ENCODE assay signal across 24 mouse cellular contexts in genomic region chr6:86335860-86336259, GRCm38 (mm10).
"Had no signal": no experiment of that assay in that cellular context is flagged by ENCODE, and none has a peak within 500 bp of the region (broad histone marks: within the 10 kb centered on the region; RNA-seq: fewer than 3 reads in every experiment).

No protein-coding gene starts in this region.

- DNase-seq: gastrocnemius, adult 2 months; gastrocnemius, postnatal 10 days; gastrocnemius, postnatal 25 days; heart, postnatal 10 days; heart, postnatal 4 days; kidney, adult 18-20 months; kidney, postnatal 10 days; liver; liver, embryonic 13.5 days; liver, postnatal 0 days had no signal

- ATAC-seq: hindbrain, embryonic 16.5 days; inflammation-experienced regulatory T-cells, adult 6 months; intestine, embryonic 15.5 days; intestine, postnatal 0 days; liver, postnatal 0 days had no signal

- H3K4me1 ChIP-seq: heart, embryonic 10.5 days; heart, embryonic 12.5 days; hindbrain, embryonic 10.5 days; hindbrain, embryonic 12.5 days; intestine, embryonic 15.5 days; limb, embryonic 13.5 days; liver, embryonic 13.5 days; liver, embryonic 15.5 days had no signal

- H3K36me3 ChIP-seq: heart, embryonic 10.5 days; heart, embryonic 12.5 days; hindbrain, embryonic 10.5 days; hindbrain, embryonic 12.5 days; intestine, embryonic 15.5 days; limb, embryonic 13.5 days; liver, embryonic 13.5 days; liver, embryonic 15.5 days had no signal

- H3K9ac ChIP-seq: heart, embryonic 12.5 days; hindbrain, embryonic 12.5 days; hindbrain, embryonic 14.5 days; intestine, embryonic 15.5 days; limb, embryonic 13.5 days; liver, embryonic 13.5 days; liver, embryonic 15.5 days; liver, postnatal 0 days had no signal

- H3K9me3 ChIP-seq: heart, embryonic 10.5 days; hindbrain, embryonic 12.5 days; intestine, embryonic 15.5 days; limb, embryonic 13.5 days; liver, embryonic 13.5 days; liver, embryonic 15.5 days had no signal

- H3K4me3 ChIP-seq: gastrocnemius, adult 2 months; heart, embryonic 10.5 days; heart, embryonic 12.5 days; hindbrain, embryonic 10.5 days; hindbrain, embryonic 12.5 days; intestine, embryonic 15.5 days; layer of hippocampus, adult 2 months; left cerebral cortex, adult 2 months; limb, embryonic 13.5 days; liver, embryonic 13.5 days; liver, embryonic 15.5 days had no signal

- H3K27ac ChIP-seq: gastrocnemius, adult 2 months; heart, embryonic 10.5 days; hindbrain, embryonic 10.5 days; hindbrain, embryonic 12.5 days; hindbrain, embryonic 14.5 days; intestine, embryonic 15.5 days; left cerebral cortex, adult 2 months; limb, embryonic 13.5 days; liver, embryonic 13.5 days; liver, embryonic 15.5 days had no signal

- H3K4me2 ChIP-seq: heart, embryonic 12.5 days; hindbrain, embryonic 12.5 days; hindbrain, embryonic 14.5 days; intestine, embryonic 15.5 days; limb, embryonic 13.5 days; liver, embryonic 11.5 days; liver, embryonic 13.5 days; liver, embryonic 15.5 days had no signal

- H3K27me3 ChIP-seq: heart, embryonic 12.5 days; hindbrain, embryonic 12.5 days; intestine, embryonic 15.5 days; limb, embryonic 13.5 days; liver, embryonic 13.5 days; liver, embryonic 15.5 days had no signal
